In genomic region chr4:149896024-149896538, GRCm38 (mm10) we compare ENCODE assay signal across 25 mouse cellular contexts. TPM values are rescaled to one million over a fixed set of nuclear protein-coding genes. Genes with fewer than 3 reads are reported as not detected.
DNase-seq lines count a peak whose midpoint lies in the region; ATAC-seq and TF ChIP-seq lines count a peak whose summit lies in the region.
"Had no signal": no experiment of that assay in that cellular context is flagged by ENCODE, and none has a peak within 500 bp of the region (broad histone marks: within the 10 kb centered on the region; RNA-seq: fewer than 3 reads in every experiment).

No protein-coding gene starts in this region.

- TF ChIP-seq CTCF in CH12.LX (conservative IDR thresholded peaks at IDR 0.05 in 1 of 2, IDR thresholded peaks at IDR 0.05 in 1 of 2; ENCODE audit: low read depth in 2 of 2, low read length in 2 of 2) = no peak
- TF ChIP-seq CTCF in hindbrain, postnatal 0 days (IDR thresholded peaks at IDR 0.05; ENCODE audit: low read depth) = no peak

- TF ChIP-seq EP300 in CH12.LX (IDR thresholded peaks at IDR 0.05; ENCODE audit: low read length) = peak; percentile 64

- H3K79me2 ChIP-seq in CH12.LX (replicated peaks; ENCODE audit: control insufficient read depth, extremely low read depth, insufficient read depth, poor library complexity, severe bottlenecking) = no peaks in the 10 kb centered on the region

- 0 out of 2 replicates have a peak, but pooled peaks cover 4% of the 10 kb centered on the region for H3K27me3 ChIP-seq in hindbrain, embryonic 10.5 days (ENCODE audit: insufficient read depth, poor library complexity, severe bottlenecking)
- H3K27me3 ChIP-seq in hindbrain, embryonic 13.5 days = no peaks in the 10 kb centered on the region
- H3K27me3 ChIP-seq in CH12.LX (replicated peaks) = peaks cover 2% of the 10 kb centered on the region
- H3K27me3 ChIP-seq in stomach, embryonic 15.5 days (replicated peaks) = no peaks in the 10 kb centered on the region
- no peaks in the 10 kb centered on the region for H3K27me3 ChIP-seq in hindbrain, postnatal 0 days (ENCODE audit: insufficient read depth, low read length)
- H3K27me3 ChIP-seq: heart, embryonic 15.5 days; hindbrain, embryonic 15.5 days; limb, embryonic 15.5 days; lung, embryonic 15.5 days; midbrain, embryonic 15.5 days; neural tube, embryonic 12.5 days had no signal

- H3K27ac ChIP-seq in hindbrain, embryonic 10.5 days = peak overlapping the region; percentile 83; the same call in 1 of the 2 replicates
- no peak overlapping the region for H3K27ac ChIP-seq in hindbrain, embryonic 13.5 days
- H3K27ac ChIP-seq in CH12.LX (ENCODE audit: insufficient read depth, low read depth) = no peak overlapping the region
- peak overlapping the region; percentile 41; the same call in 1 of the 2 replicates for H3K27ac ChIP-seq in stomach, embryonic 15.5 days
- H3K27ac ChIP-seq in hindbrain, postnatal 0 days = no peak overlapping the region
- H3K27ac ChIP-seq: heart, embryonic 15.5 days; hindbrain, embryonic 15.5 days; layer of hippocampus, adult 2 months; liver, embryonic 14.5 days; lung, embryonic 15.5 days; midbrain, embryonic 15.5 days; neural tube, embryonic 12.5 days had no signal

- dilution Hi-C loops in CH12.LX (cut with MboI; ENCODE audit: extremely low pct_ligation_motif_present, extremely low pct_unique_long_range_greater_than_20kb, low sequenced_read_pairs) = no loop called here

- no peak overlapping the region for H3K4me2 ChIP-seq in hindbrain, embryonic 13.5 days
- 0 out of 2 replicates have a peak overlapping the region, but pooled peaks have one; percentile 19 for H3K4me2 ChIP-seq in CH12.LX (ENCODE audit: insufficient read depth, low read depth, poor library complexity, severe bottlenecking)
- no peak overlapping the region for H3K4me2 ChIP-seq in stomach, embryonic 15.5 days
- H3K4me2 ChIP-seq in hindbrain, postnatal 0 days (ENCODE audit: low read depth, low read length) = no peak overlapping the region
- H3K4me2 ChIP-seq: forebrain, embryonic 12.5 days; heart, embryonic 15.5 days; hindbrain, embryonic 15.5 days; limb, embryonic 15.5 days; lung, embryonic 15.5 days; midbrain, embryonic 15.5 days; neural tube, embryonic 12.5 days had no signal

- in situ Hi-C loops in CH12.LX (cut with MboI; ENCODE audit: low pct_ligation_motif_present, low pct_unique_long_range_greater_than_20kb, low sequenced_read_pairs) = no loop called here

- H3K36me3 ChIP-seq in hindbrain, embryonic 10.5 days = peaks cover 13% of the 10 kb centered on the region
- H3K36me3 ChIP-seq in hindbrain, embryonic 13.5 days = peaks cover 4% of the 10 kb centered on the region; the same call in 1 of the 2 replicates
- no peaks in the 10 kb centered on the region for H3K36me3 ChIP-seq in CH12.LX (replicated peaks in 1 of 2; ENCODE audit: control insufficient read depth in 1 of 2, insufficient read depth in 1 of 2, low read length in 1 of 2)
- H3K36me3 ChIP-seq in stomach, embryonic 15.5 days = no peaks in the 10 kb centered on the region
- H3K36me3 ChIP-seq in hindbrain, postnatal 0 days (ENCODE audit: insufficient read depth, low read length) = no peaks in the 10 kb centered on the region
- H3K36me3 ChIP-seq: forebrain, embryonic 12.5 days; heart, embryonic 15.5 days; hindbrain, embryonic 15.5 days; lung, embryonic 15.5 days; midbrain, embryonic 15.5 days had no signal

- 78% methylated on average over 12 of the region's 12 CpGs for WGBS in hindbrain, embryonic 10.5 days
- WGBS in hindbrain, embryonic 13.5 days = 78% methylated on average over 12 of the region's 12 CpGs
- WGBS in stomach, embryonic 15.5 days = 66% methylated on average over 12 of the region's 12 CpGs
- 81% methylated on average over 12 of the region's 12 CpGs for WGBS in hindbrain, postnatal 0 days

- H3K9me3 ChIP-seq in hindbrain, embryonic 10.5 days = no peaks in the 10 kb centered on the region
- H3K9me3 ChIP-seq in hindbrain, embryonic 13.5 days = no peaks in the 10 kb centered on the region
- H3K9me3 ChIP-seq in CH12.LX (replicated peaks; ENCODE audit: low read length) = no peaks in the 10 kb centered on the region
- H3K9me3 ChIP-seq in stomach, embryonic 15.5 days = no peaks in the 10 kb centered on the region
- no peaks in the 10 kb centered on the region for H3K9me3 ChIP-seq in hindbrain, postnatal 0 days (ENCODE audit: low read length)
- H3K9me3 ChIP-seq: forebrain, embryonic 12.5 days; heart, embryonic 15.5 days; hindbrain, embryonic 15.5 days; limb, embryonic 15.5 days; lung, embryonic 15.5 days; midbrain, embryonic 15.5 days; neural tube, embryonic 12.5 days had no signal

- DNase-seq in hindbrain, embryonic 10.5 days (ENCODE audit: low spot score) = no peak
- DNase-seq in CH12.LX (ENCODE audit: extremely low read depth) = peak; percentile 27
- no peak for DNase-seq in right cerebral cortex, adult 18-20 months
- DNase-seq in hindbrain, postnatal 0 days (ENCODE audit: low spot score) = no peak
- no peak for DNase-seq in right cerebral cortex, postnatal 10 days (ENCODE audit: low spot score in 2 of 2)
- DNase-seq: adrenal gland, postnatal 14 days; cerebellum, adult 9-10 months; heart, postnatal 36 days; kidney, adult 9 months; kidney, postnatal 14 days; lung, postnatal 4 days had no signal

- no peak for ATAC-seq in hindbrain, embryonic 13.5 days (ENCODE audit: low FRiP score)
- ATAC-seq in inflammation-experienced regulatory T-cells, adult 6 months = peak; percentile 89
- no peak for ATAC-seq in stomach, embryonic 15.5 days (ENCODE audit: insufficient read depth, low FRiP score, low read depth)
- ATAC-seq in hindbrain, postnatal 0 days = no peak
- ATAC-seq: midbrain, embryonic 15.5 days had no signal

- TF ChIP-seq RAD21 in CH12.LX (IDR thresholded peaks at IDR 0.05; ENCODE audit: low read depth, low read length) = no peak

- no peak for TF ChIP-seq POLR2A in CH12.LX (IDR thresholded peaks at IDR 0.05; ENCODE audit: low read depth, low read length)

- H3K4me1 ChIP-seq in hindbrain, embryonic 10.5 days (replicated peaks) = peaks cover 53% of the 10 kb centered on the region
- peaks cover 36% of the 10 kb centered on the region for H3K4me1 ChIP-seq in hindbrain, embryonic 13.5 days (replicated peaks)
- peaks cover 20 to 25% of the 10 kb centered on the region in 2 experiments for H3K4me1 ChIP-seq in CH12.LX (ENCODE audit: control insufficient read depth in 1 of 2, insufficient read depth in 2 of 2)
- H3K4me1 ChIP-seq in stomach, embryonic 15.5 days = peaks cover 30% of the 10 kb centered on the region
- peaks cover 12% of the 10 kb centered on the region; the same call in 1 of the 2 replicates for H3K4me1 ChIP-seq in hindbrain, postnatal 0 days (ENCODE audit: insufficient read depth, low read length)

- H3K9ac ChIP-seq in hindbrain, embryonic 13.5 days = no peak overlapping the region
- H3K9ac ChIP-seq in CH12.LX (ENCODE audit: insufficient read depth, low read depth) = no peak overlapping the region
- no peak overlapping the region for H3K9ac ChIP-seq in stomach, embryonic 15.5 days
- H3K9ac ChIP-seq in hindbrain, postnatal 0 days (replicated peaks; ENCODE audit: low read length) = no peak overlapping the region
- H3K9ac ChIP-seq: forebrain, embryonic 12.5 days; heart, embryonic 15.5 days; hindbrain, embryonic 15.5 days; limb, embryonic 15.5 days; liver, embryonic 14.5 days; lung, embryonic 15.5 days; midbrain, embryonic 15.5 days; neural tube, embryonic 12.5 days had no signal

- no peak overlapping the region for H3K4me3 ChIP-seq in hindbrain, embryonic 10.5 days
- H3K4me3 ChIP-seq in hindbrain, embryonic 13.5 days = no peak overlapping the region
- H3K4me3 ChIP-seq in CH12.LX (replicated peaks in 1 of 3; ENCODE audit: low read depth in 2 of 3, low read length in 2 of 3, poor library complexity in 1 of 3) = no peak overlapping the region
- H3K4me3 ChIP-seq in stomach, embryonic 15.5 days (replicated peaks) = no peak overlapping the region
- no peak overlapping the region for H3K4me3 ChIP-seq in hindbrain, postnatal 0 days (ENCODE audit: low read length)
- H3K4me3 ChIP-seq: forebrain, embryonic 12.5 days; heart, embryonic 15.5 days; hindbrain, embryonic 15.5 days; layer of hippocampus, adult 2 months; limb, embryonic 15.5 days; lung, embryonic 15.5 days; midbrain, embryonic 15.5 days; neural tube, embryonic 12.5 days had no signal

TF ChIP-seq in CH12.LX, 34 proteins besides CTCF, POLR2A, EP300 and RAD21 (continues in another document):
- TF ChIP-seq PAX5 (IDR thresholded peaks at IDR 0.05; ENCODE audit: low read length) (no peak), MEF2A (IDR thresholded peaks at IDR 0.05; ENCODE audit: borderline replicate concordance, low read depth, low read length) (peak; percentile 80), MAFK (IDR thresholded peaks at IDR 0.05; ENCODE audit: insufficient replicate concordance, low read length) (no peak), POLR2AphosphoS2 (IDR thresholded peaks at IDR 0.05; ENCODE audit: low read depth, low read length) (no peak), USF1 (IDR thresholded peaks at IDR 0.05; ENCODE audit: low read depth, low read length) (no peak), ZC3H11A (IDR thresholded peaks at IDR 0.05; ENCODE audit: low read depth, low read length) (no peak), USF2 (conservative IDR thresholded peaks at IDR 0.05; ENCODE audit: low read depth, low read length) (no peak), MAZ (IDR thresholded peaks at IDR 0.05; ENCODE audit: low read depth, low read length) (0 out of 2 replicates have a peak, but pooled peaks have one; percentile 43), KAT2A (IDR thresholded peaks at IDR 0.05; ENCODE audit: insufficient replicate concordance, low read length) (no peak), ZMIZ1 (IDR thresholded peaks at IDR 0.05; ENCODE audit: low read depth, low read length) (no peak), CHD2 (IDR thresholded peaks at IDR 0.05; ENCODE audit: low read length) (peak; percentile 71), TCF12 (IDR thresholded peaks at IDR 0.05; ENCODE audit: low read depth, low read length) (peak; percentile 36; the same call in 1 of the 2 replicates), ZNF384 (IDR thresholded peaks at IDR 0.05; ENCODE audit: low read depth, low read length) (no peak), TBP (conservative IDR thresholded peaks at IDR 0.05; ENCODE audit: low read depth, low read length) (no peak), MYC (IDR thresholded peaks at IDR 0.05; ENCODE audit: low read depth, low read length) (no peak)

RNA-seq across cellular contexts. Expression of gene Spsb1, which starts 58.8 kb away (rescaled TPM):
- 10.7 and 12.0 TPM in 2 replicates for polyA plus RNA-seq in hindbrain, embryonic 10.5 days (2016; fragmentation: Nextera tagmentation; extraction: Ambion mirVana)
- polyA plus RNA-seq in hindbrain, embryonic 13.5 days (2015; fragmentation: Nextera tagmentation; extraction: Ambion mirVana) = 7.2 and 7.8 TPM in 2 replicates
- total RNA-seq in CH12.LX (2012; rRNA removed) (0.04 and 0.34 TPM in 2 replicates), CH12.LX (2014; rRNA removed) (0.07 and 0.16 TPM in 2 replicates)
- polyA plus RNA-seq in CH12.LX (2012; ENCODE audit: insufficient read length, low read depth) = 0.16 and 0.19 TPM in 2 replicates
- 1 to 10 TPM; 1.7 to 8.9 (median 7.9) TPM for polyA plus RNA-seq in inflammation-experienced regulatory T-cells, adult 6 months (2017; shearing (Covaris generic))
- 15.1 and 15.6 TPM in 2 replicates for polyA plus RNA-seq in stomach, embryonic 15.5 days (2015; fragmentation: Nextera tagmentation; extraction: Ambion mirVana)
- total RNA-seq in hindbrain, postnatal 0 days (2014; rRNA removed) = 13.7 and 18.4 TPM in 2 replicates
- polyA plus RNA-seq in hindbrain, postnatal 0 days (2015; fragmentation: Nextera tagmentation; extraction: Ambion mirVana) = 8.9 and 9.2 TPM in 2 replicates
- total RNA-seq: common myeloid progenitor, adult 5-6 weeks; megakaryocyte-erythroid progenitor cell, adult 5-6 weeks had no signal

Comparison
In these comparisons a context has a peak if more than half of its experiments do, and no peak if none do; other contexts are left out.
1. H3K27ac ChIP-seq: peak in hindbrain, embryonic 10.5 days (single experiment) and stomach, embryonic 15.5 days (single experiment); none in hindbrain, embryonic 13.5 days (single experiment), CH12.LX (single experiment) and hindbrain, postnatal 0 days (single experiment).